Mouse (Mus musculus): Measurements from ENCODE around the gene Mgst3. TPM values are rescaled to one million over a fixed set of nuclear protein-coding genes. Genes with fewer than 3 reads are reported as not detected.

Gene Mgst3
- 34.4 and 52.5 TPM in 2 replicates for total RNA-seq (2012; rRNA removed)

DNA sequence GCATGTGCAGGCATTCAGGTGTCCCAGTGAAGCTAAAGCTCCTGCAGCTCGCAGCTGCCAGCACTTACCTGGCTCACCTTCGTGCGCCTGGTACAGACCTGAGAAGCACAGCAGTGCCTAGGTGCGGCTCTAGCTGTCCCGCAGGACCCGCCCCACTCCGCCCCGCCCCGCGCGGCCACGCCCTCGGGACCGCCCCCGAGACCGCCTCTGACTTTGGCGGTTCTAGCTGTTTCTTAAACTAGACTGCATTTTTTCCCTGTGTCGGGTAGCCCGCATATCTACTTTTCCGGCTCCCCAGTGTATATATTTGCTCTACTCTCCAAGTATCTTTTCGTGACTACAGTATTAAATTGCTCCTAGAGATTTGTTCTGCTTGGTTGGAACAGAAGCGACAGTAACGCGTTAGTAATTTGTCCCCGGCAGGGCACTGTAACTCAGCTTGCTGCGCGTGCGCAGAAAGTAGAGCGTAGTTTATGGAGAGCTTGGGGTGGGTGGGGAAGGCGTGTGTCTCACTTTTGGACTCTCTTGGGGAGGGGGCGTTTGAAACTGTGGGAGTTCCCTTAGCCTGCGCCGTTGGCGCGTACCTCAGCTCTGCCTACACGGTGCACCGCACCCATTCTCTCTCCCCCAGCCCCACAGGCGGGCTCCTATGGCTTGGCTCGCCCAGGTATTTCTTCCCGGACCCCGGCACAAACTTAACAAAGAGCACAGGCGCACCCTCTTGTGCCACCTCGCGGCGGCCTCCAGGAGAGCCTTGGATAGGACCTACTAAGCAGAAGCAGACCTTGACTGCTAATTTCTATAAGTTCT is at the start of gene Mgst3:
Gene Mgst3, minus strand, starts transcription at position 159 of the 810 bp plus-strand sequence.
- H3K36me3 ChIP-seq (ENCODE audit: control insufficient read depth, insufficient read depth, low read length, poor library complexity, severe bottlenecking) = no peaks in the 10 kb centered on the region
- peak within 1 kb of the TSS; percentile 90 to 97 for H3K4me3 ChIP-seq (ENCODE audit: insufficient read depth in 1 of 2, low read depth in 1 of 2, low read length in 2 of 2, poor library complexity in 1 of 2, severe bottlenecking in 1 of 2)
- no peaks in the 10 kb centered on the region for H3K9me3 ChIP-seq (ENCODE audit: control insufficient read depth, insufficient read depth, low read depth, low read length)
- TF ChIP-seq ZNF384 (IDR thresholded peaks at IDR 0.05; ENCODE audit: low read depth, low read length) = no peak
- peak; percentile 63; the same call in 1 of the 2 replicates for TF ChIP-seq HCFC1 (IDR thresholded peaks at IDR 0.05; ENCODE audit: borderline replicate concordance, insufficient read depth, low read length)
- 0 out of 2 replicates have a peak, but pooled peaks have one; percentile 36 for TF ChIP-seq ZC3H11A (IDR thresholded peaks at IDR 0.05; ENCODE audit: borderline replicate concordance, low read depth, low read length)
- TF ChIP-seq CHD2 (IDR thresholded peaks at IDR 0.05; ENCODE audit: low read depth, low read length) = peak; percentile 23; the same call in 1 of the 2 replicates
- TF ChIP-seq MAFK (IDR thresholded peaks at IDR 0.05; ENCODE audit: insufficient read depth, low read depth, low read length) = no peak
- peak; percentile 95 for DNase-seq (ENCODE audit: low read depth, low spot score)
- in situ Hi-C loops (cut with MboI; ENCODE audit: low sequenced_read_pairs in 2 of 2, unreplicated experiment in 2 of 2) = no loop called here
- H3K4me1 ChIP-seq (ENCODE audit: control insufficient read depth in 2 of 2, insufficient read depth in 2 of 2, low read length in 2 of 2, poor library complexity in 1 of 2) = peaks cover 0 to 2% of the 10 kb centered on the region in 2 experiments; a peak in 1 of 4 replicates
- H3K9ac ChIP-seq (ENCODE audit: insufficient read depth, low read depth, low read length, poor library complexity, severe bottlenecking) = peak within 1 kb of the TSS; percentile 97
- peak within 1 kb of the TSS; percentile 65; the same call in 1 of the 2 replicates for H3K27ac ChIP-seq (ENCODE audit: insufficient read depth, low read depth, low read length, poor library complexity, severe bottlenecking)

- Histone ChIP-seq H3K9me3 (ENCODE audit: control insufficient read depth, insufficient read depth, low read depth, low read length) (no peaks in the 10 kb centered on the region), H3K9ac (ENCODE audit: insufficient read depth, low read depth, low read length, poor library complexity, severe bottlenecking) (no peak overlapping the region), H3K27ac (ENCODE audit: insufficient read depth, low read depth, low read length, poor library complexity, severe bottlenecking) (no peak overlapping the region), H3K36me3 (ENCODE audit: control insufficient read depth, insufficient read depth, low read length, poor library complexity, severe bottlenecking) (no peaks in the 10 kb centered on the region), H3K4me1 (ENCODE audit: control insufficient read depth in 2 of 2, insufficient read depth in 2 of 2, low read length in 2 of 2, poor library complexity in 1 of 2) (no peaks in the 10 kb centered on the region), H3K4me3 (ENCODE audit: insufficient read depth in 1 of 2, low read depth in 1 of 2, low read length in 2 of 2, poor library complexity in 1 of 2, severe bottlenecking in 1 of 2) (no peak overlapping the region)
- in situ Hi-C loops (cut with MboI; ENCODE audit: low sequenced_read_pairs in 2 of 2, unreplicated experiment in 2 of 2) = no loop called here
- no peak for TF ChIP-seq ZNF384 (IDR thresholded peaks at IDR 0.05; ENCODE audit: low read depth, low read length)
- TF ChIP-seq ZC3H11A (IDR thresholded peaks at IDR 0.05; ENCODE audit: borderline replicate concordance, low read depth, low read length) = no peak
- TF ChIP-seq HCFC1 (IDR thresholded peaks at IDR 0.05; ENCODE audit: borderline replicate concordance, insufficient read depth, low read length) = no peak
- no peak for TF ChIP-seq CHD2 (IDR thresholded peaks at IDR 0.05; ENCODE audit: low read depth, low read length)
- TF ChIP-seq MAFK (IDR thresholded peaks at IDR 0.05; ENCODE audit: insufficient read depth, low read depth, low read length) = no peak
- no peak for DNase-seq (ENCODE audit: low read depth, low spot score)
Observed at GRCm38 (mm10) chr1:167438231-167438885, 44.7 kb upstream of the Mgst3 start.

DNA sequence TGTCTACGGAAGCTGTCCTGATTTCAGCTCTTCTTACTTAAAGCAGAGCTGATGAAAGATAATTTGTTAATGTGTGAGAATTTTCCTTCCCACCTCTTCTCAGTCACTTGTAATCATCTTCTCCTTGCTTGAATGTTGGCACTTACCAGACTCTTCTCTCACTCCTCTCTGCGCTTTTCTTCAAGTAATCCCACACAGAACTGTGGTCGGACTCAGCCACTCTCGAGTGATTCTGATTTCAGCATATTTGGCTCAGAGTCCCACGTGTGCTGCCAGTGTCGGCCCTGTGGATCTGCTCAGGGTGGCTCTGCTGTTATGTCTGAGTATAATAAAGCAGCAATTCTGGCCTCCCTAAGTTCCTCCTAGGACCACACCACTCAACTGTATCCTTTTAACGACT is 43.5 kb upstream of the Mgst3 start:
- Histone ChIP-seq H3K27ac (ENCODE audit: insufficient read depth, low read depth, low read length, poor library complexity, severe bottlenecking) (no peak overlapping the region), H3K4me3 (ENCODE audit: insufficient read depth in 1 of 2, low read depth in 1 of 2, low read length in 2 of 2, poor library complexity in 1 of 2, severe bottlenecking in 1 of 2) (no peak overlapping the region), H3K9me3 (ENCODE audit: control insufficient read depth, insufficient read depth, low read depth, low read length) (no peaks in the 10 kb centered on the region), H3K9ac (ENCODE audit: insufficient read depth, low read depth, low read length, poor library complexity, severe bottlenecking) (no peak overlapping the region), H3K36me3 (ENCODE audit: control insufficient read depth, insufficient read depth, low read length, poor library complexity, severe bottlenecking) (no peaks in the 10 kb centered on the region), H3K4me1 (ENCODE audit: control insufficient read depth in 2 of 2, insufficient read depth in 2 of 2, low read length in 2 of 2, poor library complexity in 1 of 2) (no peaks in the 10 kb centered on the region)
- in situ Hi-C loops (cut with MboI; ENCODE audit: low sequenced_read_pairs in 2 of 2, unreplicated experiment in 2 of 2) = no loop called here
- DNase-seq (ENCODE audit: low read depth, low spot score) = no peak
- TF ChIP-seq HCFC1 (IDR thresholded peaks at IDR 0.05; ENCODE audit: borderline replicate concordance, insufficient read depth, low read length) (no peak), ZC3H11A (IDR thresholded peaks at IDR 0.05; ENCODE audit: borderline replicate concordance, low read depth, low read length) (no peak), MAFK (IDR thresholded peaks at IDR 0.05; ENCODE audit: insufficient read depth, low read depth, low read length) (no peak), ZNF384 (IDR thresholded peaks at IDR 0.05; ENCODE audit: low read depth, low read length) (no peak), CHD2 (IDR thresholded peaks at IDR 0.05; ENCODE audit: low read depth, low read length) (no peak)

GRCm38 (mm10) chr1:167436186-167436975 is 42.7 kb upstream of the Mgst3 start:
- Histone ChIP-seq H3K27ac (ENCODE audit: insufficient read depth, low read depth, low read length, poor library complexity, severe bottlenecking) (no peak overlapping the region), H3K9me3 (ENCODE audit: control insufficient read depth, insufficient read depth, low read depth, low read length) (no peaks in the 10 kb centered on the region), H3K4me3 (ENCODE audit: insufficient read depth in 1 of 2, low read depth in 1 of 2, low read length in 2 of 2, poor library complexity in 1 of 2, severe bottlenecking in 1 of 2) (no peak overlapping the region), H3K36me3 (ENCODE audit: control insufficient read depth, insufficient read depth, low read length, poor library complexity, severe bottlenecking) (no peaks in the 10 kb centered on the region), H3K9ac (ENCODE audit: insufficient read depth, low read depth, low read length, poor library complexity, severe bottlenecking) (no peak overlapping the region), H3K4me1 (ENCODE audit: control insufficient read depth in 2 of 2, insufficient read depth in 2 of 2, low read length in 2 of 2, poor library complexity in 1 of 2) (no peaks in the 10 kb centered on the region)
- TF ChIP-seq HCFC1 (IDR thresholded peaks at IDR 0.05; ENCODE audit: borderline replicate concordance, insufficient read depth, low read length) (no peak), ZNF384 (IDR thresholded peaks at IDR 0.05; ENCODE audit: low read depth, low read length) (no peak), MAFK (IDR thresholded peaks at IDR 0.05; ENCODE audit: insufficient read depth, low read depth, low read length) (no peak), ZC3H11A (IDR thresholded peaks at IDR 0.05; ENCODE audit: borderline replicate concordance, low read depth, low read length) (no peak), CHD2 (IDR thresholded peaks at IDR 0.05; ENCODE audit: low read depth, low read length) (no peak)
- DNase-seq (ENCODE audit: low read depth, low spot score) = no peak
- in situ Hi-C loops (cut with MboI; ENCODE audit: low sequenced_read_pairs in 2 of 2, unreplicated experiment in 2 of 2) = no loop called here
